Mouse (Mus musculus) cerebellum, adult 2 months (tissue): ENCODE measurements around the gene Grn. TPM values are rescaled to one million over a fixed set of nuclear protein-coding genes. Genes with fewer than 3 reads are reported as not detected.

Source experiments
- DNase-seq, 2 experiments: peaks; one replicate each; pipeline ENCODE4 v3.0.0; 2021
- H3K27ac ChIP-seq: fragments of 200-500 bp; 2 replicates; pipeline ENCODE4 v1.5.1; 2012; ENCODE audit warnings: low read length, control low read depth, inconsistent platforms; ENCODE audit not compliant: insufficient read depth
- H3K27me3 ChIP-seq: fragments of 200-500 bp; 2 replicates; pipeline ENCODE4 v1.6.1; 2012; ENCODE audit warnings: inconsistent platforms, mild to moderate bottlenecking, low read length, moderate library complexity; ENCODE audit not compliant: control insufficient read depth, insufficient read depth
- H3K4me1 ChIP-seq: fragments of 200-500 bp; 2 replicates; pipeline ENCODE4 v1.6.1; 2011; ENCODE audit warnings: low read length; ENCODE audit not compliant: control insufficient read depth, insufficient read depth
- H3K4me3 ChIP-seq: fragments of 200-500 bp; replicated peaks from 2 replicates; pipeline ENCODE3; 2011; ENCODE audit warnings: mild to moderate bottlenecking, low read depth, low read length, control low read depth; ENCODE audit not compliant: insufficient read depth
- CTCF ChIP-seq: fragments of 200-500 bp; IDR thresholded peaks from 2 replicates; pipeline ENCODE4 v1.5.1; 2011; ENCODE audit warnings: low read depth, mild to moderate bottlenecking, control low read depth, low read length, moderate library complexity, borderline replicate concordance; ENCODE audit not compliant: insufficient read depth
- POLR2A ChIP-seq: fragments of 200-500 bp; IDR thresholded peaks from 2 replicates; pipeline ENCODE4 v1.6.1; 2011; ENCODE audit warnings: low read length, control low read depth, borderline replicate concordance; ENCODE audit not compliant: insufficient read depth
- WGBS: fragments of 180-500 bp; shearing (Covaris S2); methylation state at CpG from one replicate; pipeline ENCODE4 v1.1.7; 2018; 5-methylcytosine and 5-hydroxymethylcytosine counted together
- polyA plus RNA-seq: library from polyadenylated mRNA; depleted of rRNA; stranded (reverse); fragments of >200 nt; gene quantifications from 2 replicates; pipeline ENCODE4 v1.2.3, GENCODE M21; 2012; rRNA removed

Gene Grn
- polyA plus RNA-seq, 1 experiment, result 58.4 TPM

DNA sequence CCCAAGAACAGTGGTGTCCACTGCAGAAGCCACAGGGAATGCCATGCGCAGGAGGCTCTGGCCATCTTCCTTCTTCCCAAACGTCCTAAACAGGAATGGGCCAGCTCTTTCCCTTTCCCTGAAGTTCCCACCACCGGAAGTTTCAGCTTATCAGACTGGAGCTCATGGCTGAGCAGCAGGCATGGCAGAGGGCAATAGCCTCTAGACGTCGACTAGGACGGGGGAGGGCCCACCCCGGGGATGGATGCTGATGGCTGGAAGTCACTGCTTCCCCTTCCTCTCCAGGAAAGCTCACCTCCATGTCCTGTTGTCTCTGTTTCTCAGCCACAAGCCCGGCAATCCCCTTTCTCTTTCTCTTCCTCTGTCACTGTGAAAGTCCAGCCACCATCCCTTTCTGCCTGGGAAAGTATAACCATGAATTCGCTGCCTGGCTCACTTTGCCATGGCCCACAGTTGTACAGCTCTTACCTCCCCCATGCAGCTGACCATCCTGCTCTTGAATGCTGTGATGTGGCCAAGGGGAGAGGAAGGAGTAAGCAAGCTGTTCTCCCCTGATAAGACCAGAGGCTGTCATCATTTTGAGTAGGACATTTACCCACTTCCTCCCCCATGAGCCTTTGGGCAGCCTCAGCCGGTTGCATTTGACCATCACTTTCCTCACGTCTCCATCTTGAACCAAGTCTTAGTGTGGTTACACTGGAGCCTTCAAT, 39.7 kb downstream of the Grn start, which contains the start of gene Itga2b:
Itga2b (minus strand) TSS at position 475 of the 710 bp plus-strand sequence.
- DNase-seq, result no peak
- no peak for TF ChIP-seq POLR2A
- H3K4me3 ChIP-seq, result no peak within 1 kb of the TSS

DNA sequence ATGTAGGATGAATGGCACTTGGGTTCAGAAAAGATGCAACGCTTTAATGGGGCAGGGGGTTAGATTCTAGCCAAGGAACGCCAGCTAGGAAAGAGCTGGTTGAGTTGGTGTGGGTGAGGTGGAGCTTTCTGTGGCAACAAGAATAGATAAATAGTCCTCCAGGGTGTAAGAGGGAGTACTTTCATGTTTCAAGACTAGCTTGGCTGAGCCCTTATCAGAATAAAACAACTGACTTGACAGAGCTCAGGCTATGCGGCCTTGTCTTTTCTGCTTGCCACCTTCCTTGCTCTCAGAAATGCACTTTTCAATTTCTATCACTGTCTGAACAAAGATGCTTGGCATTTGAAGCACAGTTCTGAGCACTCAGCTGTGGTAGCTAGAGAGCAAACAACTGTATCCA, 44.9 kb downstream of the Grn start:
- 92% methylated on average over 3 of the region's 3 CpGs for WGBS

More for the DNA sequence above, 39.7 kb downstream of the Grn start, which contains the start of gene Itga2b:
- no peak within 1 kb of the TSS for H3K27ac ChIP-seq
- no peaks in the 10 kb centered on the region for H3K27me3 ChIP-seq
- WGBS, result 69% methylated on average over 11 of the region's 11 CpGs
- H3K4me1 ChIP-seq, result peaks cover 8% of the 10 kb centered on the region

GRCm38 (mm10) chr11:102478671-102479070, 48.6 kb downstream of the Grn start:
- no peaks in the 10 kb centered on the region for H3K27me3 ChIP-seq
- 58% methylated on average over 3 of the region's 3 CpGs for WGBS
- DNase-seq, result peak in 1 of 2 experiments; percentile 7
- TF ChIP-seq CTCF, result no peak
- TF ChIP-seq POLR2A, result no peak
- H3K4me1 ChIP-seq, result no peaks in the 10 kb centered on the region
- H3K4me3 ChIP-seq, result no peak overlapping the region
- no peak overlapping the region for H3K27ac ChIP-seq

More for the DNA sequence above, 44.9 kb downstream of the Grn start:
- Histone ChIP-seq H3K4me1 (no peaks in the 10 kb centered on the region), H3K27ac (no peak overlapping the region), H3K27me3 (no peaks in the 10 kb centered on the region), H3K4me3 (no peak overlapping the region)
- no peak for DNase-seq
- TF ChIP-seq CTCF, result no peak
- TF ChIP-seq POLR2A, result no peak

DNA sequence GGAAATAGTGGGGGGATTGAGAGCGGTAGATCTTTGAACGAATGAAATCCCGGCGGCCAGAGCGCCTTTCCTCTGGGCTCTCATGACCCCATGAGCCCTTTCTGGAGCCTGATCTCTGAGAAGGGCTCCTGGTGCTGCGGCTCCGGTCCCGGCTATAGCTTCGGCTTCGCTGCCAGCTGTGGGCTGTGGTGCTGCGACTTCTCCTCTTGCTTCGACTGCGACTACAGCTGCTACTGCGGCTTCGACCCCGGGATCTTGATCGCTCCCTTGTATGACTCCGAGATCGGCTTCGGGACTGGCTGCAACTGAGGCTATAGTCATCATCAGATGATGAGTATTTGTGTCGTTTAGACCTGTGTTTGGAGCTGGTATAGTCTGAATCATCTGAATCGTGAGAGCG, 49.5 kb downstream of the Grn start:
- no peak for TF ChIP-seq CTCF
- TF ChIP-seq POLR2A, result no peak
- H3K27ac ChIP-seq, result no peak overlapping the region
- WGBS, result 95% methylated on average over 23 of the region's 23 CpGs
- no peak overlapping the region for H3K4me3 ChIP-seq
- DNase-seq, result peak in 1 of 2 experiments; percentile 6
- no peaks in the 10 kb centered on the region for H3K4me1 ChIP-seq
- H3K27me3 ChIP-seq, result no peaks in the 10 kb centered on the region

DNA sequence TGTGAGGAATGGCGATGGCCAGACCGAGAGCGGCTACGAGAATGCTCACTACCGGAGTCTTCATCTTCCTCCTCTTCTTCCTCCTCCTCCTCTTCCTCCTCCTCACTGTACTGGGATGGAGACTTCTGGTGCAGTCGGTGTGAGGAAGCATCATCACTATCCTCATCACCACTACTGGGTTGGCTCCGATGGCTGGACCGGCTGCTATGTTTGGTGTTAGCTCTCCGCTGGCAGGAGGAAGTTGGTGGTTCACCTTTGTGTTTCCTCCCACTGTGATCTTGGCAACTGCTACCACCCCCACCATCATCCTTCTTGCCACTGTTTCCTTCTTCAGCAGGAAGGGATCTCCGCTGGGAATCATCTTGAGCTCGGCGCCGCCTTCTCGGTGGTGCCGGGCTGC, 50.0 kb downstream of the Grn start:
- 83% methylated on average over 15 of the region's 15 CpGs for WGBS
- no peaks in the 10 kb centered on the region for H3K4me1 ChIP-seq
- no peak for DNase-seq
- TF ChIP-seq POLR2A (no peak), CTCF (no peak)
- H3K4me3 ChIP-seq, result no peak overlapping the region
- H3K27ac ChIP-seq, result no peak overlapping the region
- H3K27me3 ChIP-seq, result no peaks in the 10 kb centered on the region

GRCm38 (mm10) chr11:102480897-102481296, 50.8 kb downstream of the Grn start:
- 85% methylated on average over 4 of the region's 4 CpGs for WGBS
- peak; percentile 3; the same call in 1 of the 2 replicates for TF ChIP-seq CTCF
- no peak for TF ChIP-seq POLR2A

GRCm38 (mm10) chr11:102481779-102482178, 51.7 kb downstream of the Grn start:
- Histone ChIP-seq H3K27me3 (no peaks in the 10 kb centered on the region), H3K27ac (no peak overlapping the region), H3K4me3 (no peak overlapping the region), H3K4me1 (no peaks in the 10 kb centered on the region)
- 94% methylated on average over 10 of the region's 10 CpGs for WGBS
- TF ChIP-seq CTCF (no peak), POLR2A (no peak)
- DNase-seq, result no peak

More at GRCm38 (mm10) chr11:102480897-102481296, 50.8 kb downstream of the Grn start:
- H3K27me3 ChIP-seq, result no peaks in the 10 kb centered on the region
- H3K27ac ChIP-seq, result no peak overlapping the region
- no peak overlapping the region for H3K4me3 ChIP-seq
- no peaks in the 10 kb centered on the region for H3K4me1 ChIP-seq
- no peak for DNase-seq

Other genes starting within 250 kb of the Grn start
- 35.2 and 40.2 TPM in 2 replicates for gene Lsm12, start 245.0 kb upstream of the Grn start, polyA plus RNA-seq
- 115 and 120 TPM in 2 replicates for gene G6pc3, start 240.7 kb upstream of the Grn start, polyA plus RNA-seq
- 188 and 194 TPM in 2 replicates for gene Hdac5, start 200.1 kb upstream of the Grn start, polyA plus RNA-seq
- gene BC030867, start 181.4 kb upstream of the Grn start, polyA plus RNA-seq, result 1.3 and 2.2 TPM in 2 replicates
- gene Asb16, start 161.6 kb upstream of the Grn start, polyA plus RNA-seq, result 3.1 and 4.0 TPM in 2 replicates
- gene Tmub2, start 145.4 kb upstream of the Grn start, polyA plus RNA-seq, result 82.7 and 85.3 TPM in 2 replicates
- 93.3 and 101 TPM in 2 replicates for gene Atxn7l3, start 133.7 kb upstream of the Grn start, polyA plus RNA-seq
- gene Ubtf, start 110.6 kb upstream of the Grn start, polyA plus RNA-seq, result 94.6 and 95.8 TPM in 2 replicates
- 0.72 and 0.90 TPM in 2 replicates for gene Slc4a1, start 64.1 kb upstream of the Grn start, polyA plus RNA-seq
- gene Rundc3a, start 36.9 kb upstream of the Grn start, polyA plus RNA-seq, result 446 and 460 TPM in 2 replicates
- 124 and 126 TPM in 2 replicates for gene Slc25a39, start 22.4 kb upstream of the Grn start, polyA plus RNA-seq
- 57.8 and 60.3 TPM in 2 replicates for gene Fam171a2, start 17.4 kb downstream of the Grn start, polyA plus RNA-seq
- gene Itga2b, start 39.8 kb downstream of the Grn start, polyA plus RNA-seq, result 2.8 and 4.0 TPM in 2 replicates
- gene Gpatch8, start 126.1 kb downstream of the Grn start, polyA plus RNA-seq, result 64.7 and 66.9 TPM in 2 replicates
- gene Gm11627, start 149.1 kb downstream of the Grn start, polyA plus RNA-seq, result 1.1 and 1.3 TPM in 2 replicates
- gene Fzd2, start 174.1 kb downstream of the Grn start, polyA plus RNA-seq, result 2.7 and 2.9 TPM in 2 replicates
- gene Meioc, start 233.4 kb downstream of the Grn start, polyA plus RNA-seq, result not detected in 2 replicates